Mouse (Mus musculus): Measurements from ENCODE around the gene Miox. TPM values are rescaled to one million over a fixed set of nuclear protein-coding genes. Genes with fewer than 3 reads are reported as not detected.

Gene Miox
- polyA plus RNA-seq, 2 experiments: 10.2 to 11.2 TPM

DNA sequence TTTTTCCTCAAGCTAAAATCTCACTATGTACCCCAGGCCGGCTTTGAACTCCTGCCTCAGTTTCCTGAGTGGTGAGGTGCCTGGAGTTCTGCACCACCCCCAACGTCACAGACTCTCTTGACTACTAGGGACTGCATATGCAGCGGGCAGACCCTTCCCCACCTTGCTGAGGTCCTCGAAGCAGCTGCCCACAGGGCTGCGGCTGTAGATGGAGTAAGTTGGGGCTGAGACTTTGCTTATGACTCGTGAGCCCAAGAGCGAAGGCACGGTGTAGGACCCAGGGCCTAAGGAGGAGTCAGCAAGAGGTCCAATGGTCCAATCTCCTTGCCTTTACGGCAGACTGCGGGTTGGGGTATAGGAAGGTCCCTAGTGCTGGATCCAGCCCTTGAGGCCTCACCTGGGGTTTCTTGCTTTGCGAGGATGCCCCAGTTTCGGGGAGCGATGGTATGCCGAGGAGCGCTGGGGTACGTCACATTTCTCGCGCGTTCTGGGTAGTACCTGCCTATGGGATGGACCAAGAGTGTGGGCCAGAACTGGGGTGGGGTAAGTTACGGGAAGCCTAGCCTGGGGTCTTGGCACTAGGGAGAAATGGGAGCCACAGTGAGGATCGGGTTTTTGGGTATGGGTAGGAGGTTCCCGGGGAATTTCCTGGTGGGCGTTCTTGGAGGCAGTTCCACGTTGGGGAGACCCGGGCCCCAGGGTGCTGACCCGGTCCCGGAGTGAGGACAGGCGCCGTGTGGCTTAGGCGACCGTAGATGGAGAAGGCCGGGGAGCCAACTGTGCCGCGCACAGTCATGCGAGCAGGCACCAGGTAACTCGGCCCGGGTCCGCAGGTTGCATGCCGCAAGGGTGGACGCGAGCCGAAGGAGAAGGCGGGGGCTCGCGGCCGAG, 44.0 kb downstream of the Miox start:
- WGBS (ENCODE audit: insufficient replicate concordance): 19% methylated on average over 46 of the region's 46 CpGs

DNA sequence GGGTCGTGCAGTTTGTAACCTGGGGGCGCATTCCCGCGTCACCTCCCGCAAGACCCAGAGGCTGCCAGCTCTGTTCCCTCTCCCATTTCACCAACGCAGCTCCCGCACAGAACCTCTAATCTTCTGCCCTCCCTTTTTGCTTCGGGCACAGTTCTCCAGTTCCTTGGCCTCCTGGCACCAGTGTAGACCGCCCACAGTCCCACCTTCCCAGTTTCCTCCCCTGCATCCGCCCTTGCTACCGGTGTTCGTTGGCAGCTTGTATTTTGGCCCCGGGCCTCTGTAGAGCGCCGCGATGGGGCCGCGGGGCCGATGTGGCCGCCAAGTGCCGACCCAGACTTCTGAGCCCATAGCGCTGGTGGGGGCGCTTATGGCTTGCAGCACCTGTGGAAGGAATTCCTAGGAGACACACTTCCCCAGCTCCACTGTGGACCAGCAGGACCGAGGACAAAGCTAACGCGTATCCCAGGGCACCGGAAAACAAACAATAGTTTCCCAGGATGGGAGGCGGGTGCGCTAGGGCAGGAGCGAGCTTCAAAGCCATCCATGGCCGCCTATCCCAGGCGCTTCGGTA, 44.7 kb downstream of the Miox start, which contains the start of gene Odf3b:
TSS of gene Odf3b (minus strand) at position 452 of the 571 bp plus-strand sequence.
- peak within 1 kb of the TSS; percentile 71 for H3K4me2 ChIP-seq (ENCODE audit: low read depth)
- ATAC-seq (ENCODE audit: insufficient read depth): peak; percentile 20; the same call in 1 of the 2 replicates
- H3K27ac ChIP-seq: no peak within 1 kb of the TSS
- peaks cover 31% of the 10 kb centered on the region for H3K27me3 ChIP-seq (ENCODE audit: control insufficient read depth, insufficient read depth, low read length)
- TF ChIP-seq EP300 (IDR thresholded peaks at IDR 0.05; ENCODE audit: low read depth) (no peak), CTCF (IDR thresholded peaks at IDR 0.05; ENCODE audit: low read depth) (no peak)
- H3K4me3 ChIP-seq (ENCODE audit: insufficient read depth in 1 of 2, low read depth in 2 of 2, low read length in 2 of 2): peak within 1 kb of the TSS; percentile 23 to 45
- H3K9ac ChIP-seq (replicated peaks): peak within 1 kb of the TSS; percentile 24
- peaks cover 0 to 2% of the 10 kb centered on the region in 2 experiments; a peak in 1 of 4 replicates for H3K4me1 ChIP-seq (replicated peaks; ENCODE audit: control insufficient read depth in 2 of 2, insufficient read depth in 2 of 2, low read length in 1 of 2)
- no peaks in the 10 kb centered on the region for H3K9me3 ChIP-seq (ENCODE audit: control insufficient read depth, low read length)
- no peak for DNase-seq (ENCODE audit: low read depth in 3 of 3, low spot score in 3 of 3)
- WGBS (ENCODE audit: insufficient replicate concordance): 1% methylated on average over 33 of the region's 33 CpGs
- no peaks in the 10 kb centered on the region for H3K36me3 ChIP-seq (replicated peaks; ENCODE audit: control insufficient read depth, insufficient read depth, low read depth)

More for the DNA sequence above, 44.0 kb downstream of the Miox start:
- Histone ChIP-seq H3K4me3 (ENCODE audit: insufficient read depth in 1 of 2, low read depth in 2 of 2, low read length in 2 of 2) (peak overlapping the region; percentile 23 to 45; a peak in 3 of 4 replicates), H3K9ac (replicated peaks) (no peak overlapping the region; the same call in 1 of the 2 replicates), H3K36me3 (replicated peaks; ENCODE audit: control insufficient read depth, insufficient read depth, low read depth) (no peaks in the 10 kb centered on the region), H3K9me3 (ENCODE audit: control insufficient read depth, low read length) (no peaks in the 10 kb centered on the region), H3K27ac (no peak overlapping the region), H3K4me1 (replicated peaks; ENCODE audit: control insufficient read depth in 2 of 2, insufficient read depth in 2 of 2, low read length in 1 of 2) (peaks cover 0 to 2% of the 10 kb centered on the region in 2 experiments; a peak in 1 of 4 replicates), H3K27me3 (ENCODE audit: control insufficient read depth, insufficient read depth, low read length) (peaks cover 31% of the 10 kb centered on the region), H3K4me2 (ENCODE audit: low read depth) (peak overlapping the region; percentile 71)
- TF ChIP-seq EP300 (IDR thresholded peaks at IDR 0.05; ENCODE audit: low read depth) (no peak), CTCF (IDR thresholded peaks at IDR 0.05; ENCODE audit: low read depth) (no peak)
- no peak for ATAC-seq (ENCODE audit: insufficient read depth)
- DNase-seq (ENCODE audit: low read depth in 3 of 3, low spot score in 3 of 3): no peak

- Histone ChIP-seq H3K4me2 (ENCODE audit: low read depth) (peak overlapping the region; percentile 71), H3K4me3 (ENCODE audit: insufficient read depth in 1 of 2, low read depth in 2 of 2, low read length in 2 of 2) (peak overlapping the region; percentile 23 to 45; a peak in 3 of 4 replicates), H3K9ac (replicated peaks) (peak overlapping the region; percentile 24; the same call in 1 of the 2 replicates), H3K27me3 (ENCODE audit: control insufficient read depth, insufficient read depth, low read length) (peaks cover 31% of the 10 kb centered on the region), H3K4me1 (replicated peaks; ENCODE audit: control insufficient read depth in 2 of 2, insufficient read depth in 2 of 2, low read length in 1 of 2) (peaks cover 0 to 2% of the 10 kb centered on the region in 2 experiments; a peak in 1 of 4 replicates), H3K27ac (no peak overlapping the region), H3K9me3 (ENCODE audit: control insufficient read depth, low read length) (no peaks in the 10 kb centered on the region), H3K36me3 (replicated peaks; ENCODE audit: control insufficient read depth, insufficient read depth, low read depth) (no peaks in the 10 kb centered on the region)
- DNase-seq (ENCODE audit: low read depth in 3 of 3, low spot score in 3 of 3): peak in 1 of 3 experiments; percentile 29
- 5% methylated on average over 10 of the region's 10 CpGs for WGBS (ENCODE audit: insufficient replicate concordance)
- peak; percentile 58; the same call in 1 of the 2 replicates for ATAC-seq (ENCODE audit: insufficient read depth)
- TF ChIP-seq EP300 (IDR thresholded peaks at IDR 0.05; ENCODE audit: low read depth): no peak
- no peak for TF ChIP-seq CTCF (IDR thresholded peaks at IDR 0.05; ENCODE audit: low read depth)
Measured at GRCm38 (mm10) chr15:89379429-89379828, 45.2 kb downstream of the Miox start.

GRCm38 (mm10) chr15:89384617-89385016, 50.4 kb downstream of the Miox start, which contains the start of gene Klhdc7b:
Klhdc7b (plus strand) TSS chr15:89384917.
- H3K36me3 ChIP-seq (replicated peaks; ENCODE audit: control insufficient read depth, insufficient read depth, low read depth): no peaks in the 10 kb centered on the region
- no peaks in the 10 kb centered on the region for H3K4me1 ChIP-seq (replicated peaks; ENCODE audit: control insufficient read depth in 2 of 2, insufficient read depth in 2 of 2, low read length in 1 of 2)
- no peak for TF ChIP-seq CTCF (IDR thresholded peaks at IDR 0.05; ENCODE audit: low read depth)
- TF ChIP-seq EP300 (IDR thresholded peaks at IDR 0.05; ENCODE audit: low read depth): no peak
- peaks cover under 1% of the 10 kb centered on the region for H3K27me3 ChIP-seq (ENCODE audit: control insufficient read depth, insufficient read depth, low read length)
- H3K4me2 ChIP-seq (ENCODE audit: low read depth): no peak within 1 kb of the TSS
- WGBS (ENCODE audit: insufficient replicate concordance): 70% methylated on average over 7 of the region's 7 CpGs
- DNase-seq (ENCODE audit: low read depth in 3 of 3, low spot score in 3 of 3): no peak
- no peak within 1 kb of the TSS for H3K27ac ChIP-seq
- H3K4me3 ChIP-seq (ENCODE audit: insufficient read depth in 1 of 2, low read depth in 2 of 2, low read length in 2 of 2): no peak within 1 kb of the TSS
- H3K9me3 ChIP-seq (ENCODE audit: control insufficient read depth, low read length): no peaks in the 10 kb centered on the region
- H3K9ac ChIP-seq (replicated peaks): no peak within 1 kb of the TSS
- ATAC-seq (ENCODE audit: insufficient read depth): no peak

Small RNAs within 50 kb of the gene (microRNA-seq; reads per million reads assigned to microRNA genes)
- not detected for gene Mir6959

Other genes starting within 250 kb of the Miox start
- 8.9 TPM in 2 replicates for gene Selenoo, start 245.3 kb upstream of the Miox start, polyA plus RNA-seq (2012; rRNA removed)
- gene Selenoo, start 245.3 kb upstream of the Miox start, polyA plus RNA-seq (2014; fragmentation: Nextera tagmentation; extraction: Ambion mirVana): 7.4 and 9.0 TPM in 2 replicates
- gene Tubgcp6, start 211.3 kb upstream of the Miox start, polyA plus RNA-seq (2012; rRNA removed): 12.0 and 13.6 TPM in 2 replicates
- 6.3 and 7.7 TPM in 2 replicates for gene Tubgcp6, start 211.3 kb upstream of the Miox start, polyA plus RNA-seq (2014; fragmentation: Nextera tagmentation; extraction: Ambion mirVana)
- 8.1 and 8.5 TPM in 2 replicates for gene Hdac10, start 205.7 kb upstream of the Miox start, polyA plus RNA-seq (2012; rRNA removed)
- gene Hdac10, start 205.7 kb upstream of the Miox start, polyA plus RNA-seq (2014; fragmentation: Nextera tagmentation; extraction: Ambion mirVana): 5.3 and 6.3 TPM in 2 replicates
- 1.7 and 1.8 TPM in 2 replicates for gene Mapk12, start 193.7 kb upstream of the Miox start, polyA plus RNA-seq (2012; rRNA removed)
- 1.1 TPM in 2 replicates for gene Mapk12, start 193.7 kb upstream of the Miox start, polyA plus RNA-seq (2014; fragmentation: Nextera tagmentation; extraction: Ambion mirVana)
- gene Mapk11, start 184.8 kb upstream of the Miox start, polyA plus RNA-seq (2012; rRNA removed): 0.84 TPM in 2 replicates
- gene Mapk11, start 184.8 kb upstream of the Miox start, polyA plus RNA-seq (2014; fragmentation: Nextera tagmentation; extraction: Ambion mirVana): 0.49 and 0.83 TPM in 2 replicates
- gene Plxnb2, start 153.6 kb upstream of the Miox start, polyA plus RNA-seq (2012; rRNA removed): 21.6 and 23.7 TPM in 2 replicates
- 16.4 and 18.3 TPM in 2 replicates for gene Plxnb2, start 153.6 kb upstream of the Miox start, polyA plus RNA-seq (2014; fragmentation: Nextera tagmentation; extraction: Ambion mirVana)
- 4.5 TPM in 2 replicates for gene Dennd6b, start 137.9 kb upstream of the Miox start, polyA plus RNA-seq (2012; rRNA removed)
- 1.6 and 2.4 TPM in 2 replicates for gene Dennd6b, start 137.9 kb upstream of the Miox start, polyA plus RNA-seq (2014; fragmentation: Nextera tagmentation; extraction: Ambion mirVana)
- 11.6 and 15.3 TPM in 2 replicates for gene Ppp6r2, start 122.8 kb upstream of the Miox start, polyA plus RNA-seq (2012; rRNA removed)
- 17.7 and 19.5 TPM in 2 replicates for gene Ppp6r2, start 122.8 kb upstream of the Miox start, polyA plus RNA-seq (2014; fragmentation: Nextera tagmentation; extraction: Ambion mirVana)
- gene Sbf1, start 19.1 kb upstream of the Miox start, polyA plus RNA-seq (2012; rRNA removed): 20.8 and 29.3 TPM in 2 replicates
- 17.8 and 23.5 TPM in 2 replicates for gene Sbf1, start 19.1 kb upstream of the Miox start, polyA plus RNA-seq (2014; fragmentation: Nextera tagmentation; extraction: Ambion mirVana)
- gene Adm2, start 11.7 kb upstream of the Miox start, polyA plus RNA-seq (2012; rRNA removed): 2.5 and 2.7 TPM in 2 replicates
- 1.2 and 1.6 TPM in 2 replicates for gene Adm2, start 11.7 kb upstream of the Miox start, polyA plus RNA-seq (2014; fragmentation: Nextera tagmentation; extraction: Ambion mirVana)
- gene Lmf2, start 21.3 kb downstream of the Miox start, polyA plus RNA-seq (2012; rRNA removed): 12.3 and 15.1 TPM in 2 replicates
- 17.2 and 18.9 TPM in 2 replicates for gene Lmf2, start 21.3 kb downstream of the Miox start, polyA plus RNA-seq (2014; fragmentation: Nextera tagmentation; extraction: Ambion mirVana)
- 63.8 and 77.0 TPM in 2 replicates for gene Ncaph2, start 21.3 kb downstream of the Miox start, polyA plus RNA-seq (2012; rRNA removed)
- 104 and 106 TPM in 2 replicates for gene Ncaph2, start 21.3 kb downstream of the Miox start, polyA plus RNA-seq (2014; fragmentation: Nextera tagmentation; extraction: Ambion mirVana)
- gene Sco2, start 39.4 kb downstream of the Miox start, polyA plus RNA-seq (2012; rRNA removed): 9.8 and 10.7 TPM in 2 replicates
- gene Sco2, start 39.4 kb downstream of the Miox start, polyA plus RNA-seq (2014; fragmentation: Nextera tagmentation; extraction: Ambion mirVana): 2.8 and 4.4 TPM in 2 replicates
- gene Tymp, start 42.6 kb downstream of the Miox start, polyA plus RNA-seq (2012; rRNA removed): 0.70 and 0.88 TPM in 2 replicates
- gene Tymp, start 42.6 kb downstream of the Miox start, polyA plus RNA-seq (2014; fragmentation: Nextera tagmentation; extraction: Ambion mirVana): 0.40 and 0.56 TPM in 2 replicates
- gene Odf3b, start 44.9 kb downstream of the Miox start, polyA plus RNA-seq (2012; rRNA removed): 0.76 and 0.89 TPM in 2 replicates
- 0.57 and 1.3 TPM in 2 replicates for gene Odf3b, start 44.9 kb downstream of the Miox start, polyA plus RNA-seq (2014; fragmentation: Nextera tagmentation; extraction: Ambion mirVana)
- not detected in 2 replicates for gene Klhdc7b, start 50.5 kb downstream of the Miox start, polyA plus RNA-seq (2012; rRNA removed)
- not detected in 2 replicates for gene Klhdc7b, start 50.5 kb downstream of the Miox start, polyA plus RNA-seq (2014; fragmentation: Nextera tagmentation; extraction: Ambion mirVana)
- not detected in 2 replicates for gene Syce3, start 76.1 kb downstream of the Miox start, polyA plus RNA-seq (2012; rRNA removed)
- not detected in 2 replicates for gene Syce3, start 76.1 kb downstream of the Miox start, polyA plus RNA-seq (2014; fragmentation: Nextera tagmentation; extraction: Ambion mirVana)
- 1.5 and 1.9 TPM in 2 replicates for gene Cpt1b, start 91.5 kb downstream of the Miox start, polyA plus RNA-seq (2012; rRNA removed)
- 2.1 and 2.2 TPM in 2 replicates for gene Cpt1b, start 91.5 kb downstream of the Miox start, polyA plus RNA-seq (2014; fragmentation: Nextera tagmentation; extraction: Ambion mirVana)
- gene C730034F03Rik, start 95.2 kb downstream of the Miox start, polyA plus RNA-seq (2012; rRNA removed): 0.57 and 0.89 TPM in 2 replicates
- 0.56 and 0.69 TPM in 2 replicates for gene C730034F03Rik, start 95.2 kb downstream of the Miox start, polyA plus RNA-seq (2014; fragmentation: Nextera tagmentation; extraction: Ambion mirVana)
- 0.19 and 0.58 TPM in 2 replicates for gene Gm44502, start 95.3 kb downstream of the Miox start, polyA plus RNA-seq (2012; rRNA removed)
- 0.14 and 0.34 TPM in 2 replicates for gene Gm44502, start 95.3 kb downstream of the Miox start, polyA plus RNA-seq (2014; fragmentation: Nextera tagmentation; extraction: Ambion mirVana)
- gene Chkb, start 95.5 kb downstream of the Miox start, polyA plus RNA-seq (2012; rRNA removed): 13.7 and 19.3 TPM in 2 replicates
- gene Chkb, start 95.5 kb downstream of the Miox start, polyA plus RNA-seq (2014; fragmentation: Nextera tagmentation; extraction: Ambion mirVana): 18.3 and 20.5 TPM in 2 replicates
- 0.02 and 0.08 TPM in 2 replicates for gene Mapk8ip2, start 119.5 kb downstream of the Miox start, polyA plus RNA-seq (2012; rRNA removed)
- not detected in 2 replicates for gene Mapk8ip2, start 119.5 kb downstream of the Miox start, polyA plus RNA-seq (2014; fragmentation: Nextera tagmentation; extraction: Ambion mirVana)
- gene Arsa, start 143.0 kb downstream of the Miox start, polyA plus RNA-seq (2012; rRNA removed): 3.2 and 3.4 TPM in 2 replicates
- 2.7 and 3.1 TPM in 2 replicates for gene Arsa, start 143.0 kb downstream of the Miox start, polyA plus RNA-seq (2014; fragmentation: Nextera tagmentation; extraction: Ambion mirVana)
- 2.0 and 2.1 TPM in 2 replicates for gene Shank3, start 165.2 kb downstream of the Miox start, polyA plus RNA-seq (2012; rRNA removed)
- 0.39 and 0.63 TPM in 2 replicates for gene Shank3, start 165.2 kb downstream of the Miox start, polyA plus RNA-seq (2014; fragmentation: Nextera tagmentation; extraction: Ambion mirVana)
- gene Acr, start 233.9 kb downstream of the Miox start, polyA plus RNA-seq (2012; rRNA removed): 0.04 and 0.05 TPM in 2 replicates
- not detected in 2 replicates for gene Acr, start 233.9 kb downstream of the Miox start, polyA plus RNA-seq (2014; fragmentation: Nextera tagmentation; extraction: Ambion mirVana)

Data from liver, embryonic 14.5 days (tissue).